Mouse (Mus musculus) induced T-regulatory cell, adult 2 months (primary cell): ENCODE measurements around the gene Mettl18.
"Not testable (repeated sequence)": the region's sequence is repeated elsewhere in the genome, so short reads cannot be mapped to it uniquely, and the experiment has no call there.

ENCODE experiments used
- DNase-seq: peaks from one replicate; pipeline ENCODE4 v3.0.0-alpha.2; 2012; ENCODE audit warnings: low read depth

The Mettl18 gene

DNA sequence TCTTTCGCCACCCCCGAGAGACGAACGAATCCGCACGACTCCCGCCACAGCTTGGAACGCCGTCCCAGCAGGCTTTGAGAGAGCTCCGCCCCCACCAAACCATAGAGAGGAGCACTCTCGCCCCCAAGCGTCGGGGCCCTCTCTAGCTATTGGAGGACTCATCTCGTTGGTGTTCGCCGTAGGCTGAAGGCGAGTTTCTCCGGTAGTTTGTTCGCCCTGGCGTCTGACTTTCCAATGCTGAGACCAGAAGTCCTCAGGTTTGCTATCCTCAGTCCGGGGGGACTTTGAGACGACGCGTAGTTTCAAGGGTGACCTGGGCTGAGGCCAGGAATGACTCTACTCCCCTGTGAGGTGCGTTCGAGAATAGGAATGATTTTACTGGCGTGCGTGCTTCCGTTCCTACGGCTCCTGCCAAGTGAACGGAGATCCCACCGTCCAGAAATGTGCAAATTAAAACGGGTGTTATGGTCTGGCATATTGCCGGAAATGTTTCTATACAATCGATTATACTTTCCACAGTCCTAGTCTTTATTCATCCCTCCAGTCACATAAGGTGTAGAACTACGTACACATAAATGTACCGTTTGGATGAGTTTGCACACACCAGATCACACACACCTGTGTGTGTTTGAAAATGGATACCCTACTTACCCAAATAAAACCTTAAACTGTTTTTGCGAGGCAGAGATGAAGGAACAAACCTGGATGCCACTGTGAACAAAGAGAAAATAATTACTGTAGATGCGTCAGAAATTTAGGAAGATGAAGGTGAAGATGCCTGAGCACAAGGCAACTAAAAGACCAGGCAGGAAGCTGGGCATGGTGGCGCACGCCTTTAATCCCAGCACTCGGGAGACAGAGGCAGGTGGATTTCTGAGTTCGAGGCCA, at the start of gene Mettl18, which contains the start of gene BC055324:
Mettl18 (plus strand) TSS at position 169 of the 888 bp plus-strand sequence.
BC055324 (minus strand) TSS at position 76 of the 888 bp plus-strand sequence.
- DNase-seq: peak; percentile 97

DNA sequence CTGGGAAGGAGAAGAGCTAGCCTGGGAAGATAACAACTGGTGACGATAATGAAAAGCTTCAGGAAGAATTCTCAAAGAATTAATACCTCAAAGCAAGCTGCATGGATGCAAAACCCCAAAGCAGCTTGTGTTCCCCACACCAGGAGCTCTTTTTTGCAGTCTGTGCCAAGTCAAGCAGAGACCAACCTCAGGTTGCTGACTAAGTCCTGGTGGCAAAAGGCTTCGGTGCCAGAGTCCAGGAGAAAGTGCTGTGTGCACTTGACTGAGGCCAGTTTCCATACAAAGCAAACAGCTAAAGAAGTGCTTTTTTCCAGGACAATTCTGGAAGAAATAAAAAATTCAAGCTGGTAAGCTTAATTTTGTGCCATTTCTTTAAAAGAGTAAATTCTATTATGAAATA, 41.3 kb upstream of the Mettl18 start:
- no peak for DNase-seq

GRCm38 (mm10) chr1:163958036-163958435, 36.7 kb upstream of the Mettl18 start:
- DNase-seq: no peak

DNA sequence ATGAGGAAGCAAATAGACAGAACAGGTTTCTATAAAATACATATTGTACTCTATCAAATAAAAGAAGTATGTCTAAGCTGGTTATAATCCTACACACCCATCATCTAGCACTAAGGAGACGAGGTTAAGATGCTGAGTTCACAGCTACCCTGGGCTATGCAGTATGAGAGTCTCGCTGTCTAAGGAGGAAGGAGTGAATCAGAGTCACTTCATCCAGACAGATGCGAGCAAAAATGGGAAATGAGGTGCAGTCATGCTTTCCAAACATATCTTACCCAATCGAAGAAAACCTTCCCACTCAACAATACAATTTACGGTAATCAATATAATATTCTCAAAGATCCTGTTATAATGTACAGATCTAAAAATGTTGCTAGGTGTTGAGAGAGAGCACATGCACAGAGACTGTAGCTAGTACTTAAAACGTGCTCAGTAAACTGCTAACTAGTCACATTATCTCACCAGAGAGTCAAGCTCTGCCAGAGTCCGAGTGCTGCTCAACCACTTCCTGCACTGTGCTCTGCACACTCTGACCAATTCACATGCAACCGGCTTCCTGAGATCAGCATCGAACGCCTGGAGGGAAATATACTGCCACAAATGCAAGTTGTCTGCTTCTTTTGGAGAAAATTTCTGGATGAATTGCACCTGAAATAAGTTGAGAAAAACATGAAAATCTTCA, 30.5 kb upstream of the Mettl18 start:
- DNase-seq: no peak

GRCm38 (mm10) chr1:163974471-163974870, 20.2 kb upstream of the Mettl18 start:
- no peak for DNase-seq

DNA sequence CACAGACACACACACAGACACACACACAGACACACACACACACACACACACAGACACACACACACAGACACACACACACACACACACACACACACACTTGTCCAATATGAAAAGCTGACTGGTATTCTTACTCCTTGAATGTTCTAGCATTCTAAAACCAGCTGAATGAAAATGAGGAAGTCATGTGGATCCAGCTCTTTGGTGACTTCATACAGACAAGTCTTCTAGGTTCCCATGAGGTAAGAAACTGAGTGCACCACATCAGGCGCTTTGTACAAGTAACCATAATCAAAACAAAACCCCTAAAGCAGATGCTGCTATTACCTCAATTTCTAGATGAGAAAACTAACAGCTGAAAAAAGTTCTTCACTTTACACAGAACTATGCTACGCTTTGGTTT, 19.6 kb upstream of the Mettl18 start:
- DNase-seq: no peak

DNA sequence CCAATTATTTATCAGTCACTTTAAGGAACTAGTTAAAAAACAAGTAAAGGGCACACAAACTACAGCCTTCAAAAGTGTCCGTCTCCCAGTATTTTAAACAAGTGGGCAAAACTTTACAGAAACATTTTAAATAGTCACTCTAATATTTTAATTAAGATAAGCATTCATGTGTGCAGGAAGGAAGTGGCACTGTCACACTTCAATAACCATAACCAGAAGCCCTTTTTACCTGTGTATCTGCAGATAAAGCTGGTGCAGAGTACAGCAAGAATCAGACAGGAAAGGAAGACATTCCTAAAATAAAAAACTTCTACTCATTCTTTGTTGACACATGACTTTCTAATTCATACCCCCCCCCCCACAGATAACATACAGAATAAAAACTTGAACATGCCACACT, 18.2 kb upstream of the Mettl18 start:
- no peak for DNase-seq

- DNase-seq: no peak
Observed at GRCm38 (mm10) chr1:163992371-163992770, 2.3 kb upstream of the Mettl18 start.

DNA sequence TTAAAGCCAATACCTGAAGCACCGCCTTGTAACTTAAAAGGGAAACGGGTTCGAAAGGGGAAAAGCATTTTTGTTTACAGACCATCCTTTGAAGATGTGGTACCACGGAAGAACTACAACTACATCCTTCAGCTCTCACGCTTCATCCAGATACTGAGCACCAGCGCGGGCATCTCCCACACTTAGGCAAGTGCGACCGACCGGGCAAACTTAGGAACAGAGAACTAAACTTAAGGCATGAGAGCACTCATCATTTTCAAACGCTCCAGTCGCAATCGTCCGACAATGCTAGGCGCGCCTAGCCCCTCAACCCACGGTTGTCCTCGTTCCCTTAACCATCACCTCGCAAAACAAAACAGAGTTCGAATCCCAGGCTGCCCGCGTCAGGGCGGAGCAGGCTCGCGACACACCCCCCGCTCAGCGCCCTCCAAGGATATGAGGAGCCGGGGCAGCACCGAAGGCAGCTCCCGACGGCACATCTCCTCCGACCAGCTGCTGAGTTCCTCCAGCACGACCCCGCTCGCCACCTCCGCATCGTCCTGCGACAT, 442 bp upstream of the Mettl18 start:
- no peak for DNase-seq

DNA sequence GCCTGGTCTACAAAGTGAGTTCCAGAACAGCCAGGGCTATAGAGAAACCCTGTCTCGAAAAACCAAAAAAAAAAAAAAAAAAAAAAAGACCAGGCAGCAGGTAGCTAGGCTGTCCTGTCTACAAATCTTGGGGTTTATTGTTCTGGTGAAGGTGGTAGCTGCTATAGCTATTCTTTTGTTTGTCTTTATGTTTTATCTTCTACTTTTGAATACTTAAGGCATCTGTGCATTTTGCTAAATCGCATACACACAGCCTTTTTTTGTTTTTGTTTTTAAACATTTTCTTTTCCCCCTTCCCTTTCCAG, 872 bp downstream of the Mettl18 start:
- no peak for DNase-seq

- DNase-seq: no peak
Observed at GRCm38 (mm10) chr1:164001831-164002452, 7.3 kb downstream of the Mettl18 start.

DNA sequence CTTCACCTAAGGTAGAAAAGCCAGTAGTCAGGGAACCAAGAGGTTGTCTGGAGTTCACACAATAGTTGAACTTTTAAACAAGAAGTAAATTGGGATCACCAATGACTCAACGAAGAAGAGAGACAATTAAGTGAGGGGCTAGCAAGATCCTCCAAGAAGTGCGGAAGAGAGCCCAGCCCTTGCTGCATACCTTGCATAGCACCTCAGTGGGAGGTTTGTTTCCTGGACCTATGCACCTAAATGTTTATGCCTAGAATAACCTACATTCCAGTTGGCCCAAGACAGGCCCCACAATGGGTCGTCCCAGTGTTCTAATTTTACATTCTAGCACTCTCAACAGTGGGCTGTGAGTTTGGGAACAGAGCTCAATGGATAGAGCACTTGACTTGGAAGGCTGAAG, 9.6 kb downstream of the Mettl18 start:
- DNase-seq: no peak

GRCm38 (mm10) chr1:164009235-164009634, 14.5 kb downstream of the Mettl18 start:
- DNase-seq: peak; percentile 80

DNA sequence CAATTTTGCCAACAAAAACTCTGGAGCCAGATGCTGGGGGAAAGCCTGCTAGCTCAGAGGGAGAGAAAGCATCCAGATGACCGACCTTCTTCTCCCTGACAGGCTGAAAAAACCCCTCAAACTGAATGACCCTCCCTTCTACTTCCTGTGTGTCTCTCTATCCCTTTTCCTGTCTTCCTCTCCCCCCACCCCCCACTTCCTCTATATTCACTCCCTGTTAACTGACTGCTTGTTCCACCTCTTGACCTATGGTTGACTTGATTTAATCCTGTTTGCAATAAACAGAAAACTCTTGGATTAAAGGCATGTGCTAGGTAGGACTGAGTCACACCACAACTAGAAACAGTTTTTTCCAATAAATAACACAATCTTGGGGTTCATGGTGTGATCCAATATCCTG, 19.9 kb downstream of the Mettl18 start:
- DNase-seq: no peak

- no peak for DNase-seq
Observed at GRCm38 (mm10) chr1:164018221-164018896, 23.7 kb downstream of the Mettl18 start.

- DNase-seq: no peak
Observed at GRCm38 (mm10) chr1:164019789-164020188, 25.1 kb downstream of the Mettl18 start.

GRCm38 (mm10) chr1:164020746-164021145, 26.1 kb downstream of the Mettl18 start:
- DNase-seq: not testable (repeated sequence)

- DNase-seq: peak; percentile 31
Observed at GRCm38 (mm10) chr1:164022106-164022505, 27.4 kb downstream of the Mettl18 start.

GRCm38 (mm10) chr1:164025685-164026084, 31.0 kb downstream of the Mettl18 start:
- DNase-seq: no peak

DNA sequence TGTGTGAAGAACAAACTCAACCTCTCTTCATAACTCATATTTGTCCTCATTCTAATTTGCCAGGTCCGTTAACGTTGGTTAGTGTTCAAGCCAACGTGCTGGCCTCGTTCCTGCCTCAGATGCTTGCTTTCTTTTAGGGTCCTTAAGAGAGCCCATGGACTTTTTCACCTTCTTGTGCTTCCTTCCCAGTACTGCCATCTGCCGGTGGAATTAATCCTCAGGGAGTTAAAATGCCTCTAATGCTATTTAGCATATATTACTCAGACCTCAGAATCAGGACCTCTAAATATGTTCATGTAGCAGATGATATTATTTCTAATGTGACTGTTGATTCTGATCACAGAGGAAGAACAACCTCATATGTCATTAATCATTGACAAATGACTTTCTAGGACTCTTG, 32.7 kb downstream of the Mettl18 start:
- DNase-seq: peak; percentile 37

GRCm38 (mm10) chr1:164040385-164041135, 45.9 kb downstream of the Mettl18 start:
- no peak for DNase-seq
